Mouse (Mus musculus) testis, adult 2 months (tissue): ENCODE results near the gene Nubp2.

Source experiments
- CTCF ChIP-seq: fragments of 200-500 bp; IDR thresholded peaks from 2 replicates; pipeline ENCODE4 v1.5.1; 2012; ENCODE audit warnings: low read depth, mild to moderate bottlenecking, inconsistent platforms, low read length, moderate library complexity; ENCODE audit not compliant: control insufficient read depth, insufficient read depth, insufficient replicate concordance
- POLR2A ChIP-seq: fragments of 200-500 bp; IDR thresholded peaks from 2 replicates; pipeline ENCODE4 v1.6.1; 2012; ENCODE audit warnings: low read depth, mild to moderate bottlenecking, inconsistent platforms, low read length, moderate library complexity; ENCODE audit not compliant: control insufficient read depth

DNA sequence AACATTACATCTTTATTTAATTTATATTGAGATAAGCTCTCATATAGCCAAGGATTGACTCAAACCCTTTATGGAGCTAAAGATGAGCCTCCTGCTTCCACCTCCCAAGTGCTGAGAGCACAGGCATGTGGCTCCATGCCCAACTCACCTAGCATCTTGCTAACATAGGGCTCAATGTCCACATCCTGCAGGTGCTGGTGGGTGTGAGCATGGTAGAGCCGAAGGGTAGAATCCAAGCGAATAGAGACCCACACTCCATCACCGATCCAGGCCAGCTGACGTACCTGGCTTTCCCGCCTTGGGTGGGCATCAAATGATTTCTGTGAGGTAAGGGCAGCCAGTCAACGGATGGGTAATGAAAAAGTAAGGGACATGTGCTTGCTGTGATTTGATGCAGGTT is 13.9 kb upstream of the Nubp2 start:
- TF ChIP-seq CTCF = no peak
- TF ChIP-seq POLR2A = no peak
